Mouse (Mus musculus): ENCODE data around the gene Trpc7.

The Trpc7 gene

GRCm38 (mm10) chr13:56751774-56752173 lies 144.0 kb downstream of the Trpc7 start:
- in situ Hi-C loops (cut with MboI, MseI), result loop anchor here in 1 of 2 experiments (5.0 kb wide), 1 partner anchor 174 kb away; no protein-coding TSS in a partner anchor

- in situ Hi-C loops (cut with MboI, MseI), result no loop called here
Measured at GRCm38 (mm10) chr13:56749377-56749776, 146.4 kb downstream of the Trpc7 start.

- in situ Hi-C loops (cut with MboI, MseI), result no loop called here
Measured at GRCm38 (mm10) chr13:56747554-56747953, 148.2 kb downstream of the Trpc7 start.

- in situ Hi-C loops (cut with MboI, MseI), result no loop called here
Measured at GRCm38 (mm10) chr13:56746739-56747532, 148.9 kb downstream of the Trpc7 start.

- in situ Hi-C loops (cut with MboI, MseI), result loop anchor here (5.0 kb wide), 1 partner anchor 50 kb away; no protein-coding TSS in a partner anchor
Measured at GRCm38 (mm10) chr13:56742325-56742901, 153.4 kb downstream of the Trpc7 start.

- in situ Hi-C loops (cut with MboI, MseI), result loop anchor here (5.0 kb wide), 1 partner anchor 49 kb away; no protein-coding TSS in a partner anchor
Measured at GRCm38 (mm10) chr13:56741691-56742090, 154.1 kb downstream of the Trpc7 start.

- in situ Hi-C loops (cut with MboI, MseI), result loop anchor here (5.0 kb wide), 1 partner anchor 48 kb away; no protein-coding TSS in a partner anchor
Measured at GRCm38 (mm10) chr13:56740496-56740895, 155.3 kb downstream of the Trpc7 start.

- in situ Hi-C loops (cut with MboI, MseI), result no loop called here
Measured at GRCm38 (mm10) chr13:56739556-56739955, 156.2 kb downstream of the Trpc7 start.

- in situ Hi-C loops (cut with MboI, MseI), result no loop called here
Measured at GRCm38 (mm10) chr13:56735212-56735875, 160.4 kb downstream of the Trpc7 start.

GRCm38 (mm10) chr13:56734617-56735016 lies 161.2 kb downstream of the Trpc7 start:
- in situ Hi-C loops (cut with MboI, MseI), result no loop called here

GRCm38 (mm10) chr13:56729046-56729445 lies 166.7 kb downstream of the Trpc7 start:
- in situ Hi-C loops (cut with MboI, MseI), result no loop called here

GRCm38 (mm10) chr13:56726551-56726950 lies 169.2 kb downstream of the Trpc7 start:
- in situ Hi-C loops (cut with MboI, MseI), result no loop called here
